Mouse (Mus musculus): Measurements from ENCODE around the gene Txn2. TPM values are rescaled to one million over a fixed set of nuclear protein-coding genes. Genes with fewer than 3 reads are reported as not detected.
"Not testable (repeated sequence)": the region's sequence is repeated elsewhere in the genome, so short reads cannot be mapped to it uniquely, and the experiment has no call there.

Gene Txn2
- polyA plus RNA-seq, 1 experiment from 2014 or later, result 177 TPM

- no peak overlapping the region for H3K9ac ChIP-seq (ENCODE audit: low read depth, low read length)
- no peak overlapping the region for H3K4me2 ChIP-seq (ENCODE audit: low read depth, low read length)
- no peaks in the 10 kb centered on the region for H3K36me3 ChIP-seq (ENCODE audit: control insufficient read depth, insufficient read depth)
- H3K27me3 ChIP-seq (ENCODE audit: control insufficient read depth, insufficient read depth, low read depth, low read length), result no peaks in the 10 kb centered on the region
- WGBS (ENCODE audit: insufficient replicate concordance), result 68% methylated on average over 5 of the region's 5 CpGs
- no peak overlapping the region for H3K4me3 ChIP-seq (ENCODE audit: low read depth, low read length)
- H3K4me1 ChIP-seq (ENCODE audit: control insufficient read depth, low read depth, low read length), result no peaks in the 10 kb centered on the region
- H3K27ac ChIP-seq (ENCODE audit: low read length), result no peak overlapping the region
- H3K9me3 ChIP-seq (replicated peaks; ENCODE audit: control insufficient read depth, low read length), result no peaks in the 10 kb centered on the region
- ATAC-seq (ENCODE audit: low read depth), result no peak
Measured at GRCm38 (mm10) chr15:77868340-77868739, 60.5 kb downstream of the Txn2 start.

- not testable (repeated sequence) for H3K9ac ChIP-seq (ENCODE audit: low read depth, low read length); ATAC-seq (ENCODE audit: low read depth)
- WGBS (ENCODE audit: insufficient replicate concordance), result 66% methylated on average over 8 of the region's 10 CpGs
Measured at GRCm38 (mm10) chr15:77867231-77867968, 61.4 kb downstream of the Txn2 start.

GRCm38 (mm10) chr15:77866583-77867220 lies 62.1 kb downstream of the Txn2 start:
- H3K4me3 ChIP-seq (ENCODE audit: low read depth, low read length), result no peak overlapping the region
- H3K9me3 ChIP-seq (replicated peaks; ENCODE audit: control insufficient read depth, low read length), result no peaks in the 10 kb centered on the region
- no peak for ATAC-seq (ENCODE audit: low read depth)
- H3K27ac ChIP-seq (ENCODE audit: low read length), result no peak overlapping the region
- no peaks in the 10 kb centered on the region for H3K36me3 ChIP-seq (ENCODE audit: control insufficient read depth, insufficient read depth)
- no peak overlapping the region for H3K4me2 ChIP-seq (ENCODE audit: low read depth, low read length)
- 47% methylated on average over 11 of the region's 11 CpGs for WGBS (ENCODE audit: insufficient replicate concordance)
- no peaks in the 10 kb centered on the region for H3K4me1 ChIP-seq (ENCODE audit: control insufficient read depth, low read depth, low read length)
- H3K27me3 ChIP-seq (ENCODE audit: control insufficient read depth, insufficient read depth, low read depth, low read length), result no peaks in the 10 kb centered on the region
- H3K9ac ChIP-seq (ENCODE audit: low read depth, low read length), result no peak overlapping the region

More at GRCm38 (mm10) chr15:77867231-77867968, 61.4 kb downstream of the Txn2 start:
- H3K36me3 ChIP-seq (ENCODE audit: control insufficient read depth, insufficient read depth); H3K4me2 ChIP-seq (ENCODE audit: low read depth, low read length); H3K9me3 ChIP-seq (replicated peaks; ENCODE audit: control insufficient read depth, low read length); H3K27ac ChIP-seq (ENCODE audit: low read length); H3K4me3 ChIP-seq (ENCODE audit: low read depth, low read length); H3K27me3 ChIP-seq (ENCODE audit: control insufficient read depth, insufficient read depth, low read depth, low read length); H3K4me1 ChIP-seq (ENCODE audit: control insufficient read depth, low read depth, low read length): not testable (repeated sequence)

Other genes starting within 250 kb of the Txn2 start
- not detected in 2 replicates for gene Apol7e, start 230.1 kb downstream of the Txn2 start, polyA plus RNA-seq (2015; fragmentation: Nextera tagmentation; extraction: Ambion mirVana)
- not detected in 2 replicates for gene Apol9b, start 200.0 kb downstream of the Txn2 start, polyA plus RNA-seq (2015; fragmentation: Nextera tagmentation; extraction: Ambion mirVana)
- 26.2 and 26.9 TPM in 2 replicates for gene Apol8, start 172.0 kb downstream of the Txn2 start, polyA plus RNA-seq (2015; fragmentation: Nextera tagmentation; extraction: Ambion mirVana)
- gene Myh9, start 86.8 kb downstream of the Txn2 start, polyA plus RNA-seq (2015; fragmentation: Nextera tagmentation; extraction: Ambion mirVana), result 19.7 and 21.9 TPM in 2 replicates
- gene Foxred2, start 27.7 kb upstream of the Txn2 start, polyA plus RNA-seq (2015; fragmentation: Nextera tagmentation; extraction: Ambion mirVana), result 1.1 and 1.2 TPM in 2 replicates
- 119 and 125 TPM in 2 replicates for gene Eif3d, start 41.8 kb upstream of the Txn2 start, polyA plus RNA-seq (2015; fragmentation: Nextera tagmentation; extraction: Ambion mirVana)
- gene Cacng2, start 191.0 kb upstream of the Txn2 start, polyA plus RNA-seq (2015; fragmentation: Nextera tagmentation; extraction: Ambion mirVana), result not detected in 2 replicates
- gene Ift27, start 245.1 kb upstream of the Txn2 start, polyA plus RNA-seq (2015; fragmentation: Nextera tagmentation; extraction: Ambion mirVana), result 26.6 and 27.8 TPM in 2 replicates